Mouse (Mus musculus) liver, embryonic 12.5 days (tissue): ENCODE measurements around the gene Trpc4. TPM values are rescaled to one million over a fixed set of nuclear protein-coding genes. Genes with fewer than 3 reads are reported as not detected.

Experiments
- ATAC-seq: fragments of 200-750 bp; cut with Nextera tagmentation; 2 replicates; pipeline ENCODE4 v1.8.0; 2017; ENCODE audit warnings: moderate number of reproducible peaks, mild to moderate bottlenecking, moderate library complexity
- H3K27ac ChIP-seq: fragments of 300-500 bp; sonication (generic); 2 replicates; pipeline ENCODE4 v1.5.1; 2016; ENCODE audit warnings: mild to moderate bottlenecking
- H3K27me3 ChIP-seq: fragments of 300-500 bp; sonication (generic); replicated peaks from 2 replicates; pipeline ENCODE4 v1.6.1; 2016; ENCODE audit warnings: mild to moderate bottlenecking, moderate library complexity
- H3K36me3 ChIP-seq: fragments of 300-500 bp; sonication (generic); 2 replicates; pipeline ENCODE4 v1.6.1; 2016; ENCODE audit warnings: mild to moderate bottlenecking, moderate library complexity
- H3K4me1 ChIP-seq: fragments of 300-500 bp; sonication (generic); 2 replicates; pipeline ENCODE4 v1.6.1; 2016
- H3K4me2 ChIP-seq: fragments of 300-500 bp; sonication (generic); 2 replicates; pipeline ENCODE4 v1.6.1; 2016; ENCODE audit warnings: mild to moderate bottlenecking, moderate library complexity
- H3K4me3 ChIP-seq: fragments of 300-500 bp; sonication (generic); 2 replicates; pipeline ENCODE4 v1.5.1; 2016; ENCODE audit warnings: mild to moderate bottlenecking, moderate library complexity
- H3K9ac ChIP-seq: fragments of 300-500 bp; sonication (generic); 2 replicates; pipeline ENCODE4 v1.6.1; 2016; ENCODE audit warnings: mild to moderate bottlenecking, moderate library complexity
- H3K9me3 ChIP-seq: fragments of 300-500 bp; sonication (generic); replicated peaks from 2 replicates; pipeline ENCODE4 v1.6.1; 2016; ENCODE audit warnings: mild to moderate bottlenecking, moderate library complexity
- WGBS: fragments of 180-500 bp; shearing (Covaris S2); methylation state at CpG from one replicate; pipeline ENCODE4 v1.1.7; 2016; ENCODE audit not compliant: insufficient replicate concordance; 5-methylcytosine and 5-hydroxymethylcytosine counted together
- polyA plus RNA-seq: library from polyadenylated mRNA; unstranded; fragments of >200 nt; fragmentation: Nextera tagmentation; extraction: Ambion mirVana; gene quantifications from 2 replicates; pipeline ENCODE4 v1.2.1, GENCODE M21; 2016

The Trpc4 gene
- polyA plus RNA-seq, result 0.11 and 0.13 TPM in 2 replicates

DNA sequence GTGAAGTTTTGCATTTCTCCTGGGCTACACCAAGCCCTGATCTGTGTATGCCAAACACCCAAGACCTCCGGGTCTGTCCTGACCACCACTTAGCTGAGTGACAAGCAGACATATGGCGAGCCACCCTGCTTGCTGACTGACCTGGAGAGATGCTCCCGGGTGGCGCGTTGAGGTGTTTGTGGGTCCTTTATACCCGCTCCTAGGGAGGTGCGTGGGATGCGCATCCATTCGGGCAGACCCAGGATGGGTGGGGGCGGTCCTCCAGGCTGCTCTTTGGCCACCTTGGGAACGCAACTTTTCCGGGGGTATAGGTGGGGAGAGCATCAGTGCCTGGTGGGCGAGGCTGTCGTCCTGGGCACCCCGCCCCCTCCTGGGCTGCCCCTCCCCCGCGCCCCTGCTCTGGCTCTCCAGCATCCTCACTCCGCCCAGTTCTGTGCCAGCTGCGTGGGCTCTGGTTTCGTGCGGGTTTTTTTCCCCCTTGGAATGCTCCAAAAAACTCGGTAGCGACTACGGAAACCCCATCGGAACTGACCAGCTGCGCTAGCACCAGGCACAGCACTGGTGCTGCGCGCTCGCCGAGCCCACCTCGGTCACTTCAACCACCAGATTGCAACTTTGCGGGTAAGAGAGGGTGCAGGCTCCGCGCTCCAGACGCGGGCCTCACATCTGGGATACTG, at the start of gene Trpc4:
Trpc4 (plus strand) TSS at position 397 of the 677 bp plus-strand sequence.
- peaks cover 30% of the 10 kb centered on the region for H3K27me3 ChIP-seq
- H3K27ac ChIP-seq, result no peak within 1 kb of the TSS
- ATAC-seq, result no peak
- H3K4me2 ChIP-seq, result peak within 1 kb of the TSS; percentile 54
- peak within 1 kb of the TSS; percentile 29 for H3K4me3 ChIP-seq
- H3K9me3 ChIP-seq, result no peaks in the 10 kb centered on the region
- no peaks in the 10 kb centered on the region for H3K36me3 ChIP-seq
- no peak within 1 kb of the TSS for H3K9ac ChIP-seq
- WGBS, result 2% methylated on average over 35 of the region's 36 CpGs
- 0 out of 2 replicates have a peak, but pooled peaks cover 7% of the 10 kb centered on the region for H3K4me1 ChIP-seq

DNA sequence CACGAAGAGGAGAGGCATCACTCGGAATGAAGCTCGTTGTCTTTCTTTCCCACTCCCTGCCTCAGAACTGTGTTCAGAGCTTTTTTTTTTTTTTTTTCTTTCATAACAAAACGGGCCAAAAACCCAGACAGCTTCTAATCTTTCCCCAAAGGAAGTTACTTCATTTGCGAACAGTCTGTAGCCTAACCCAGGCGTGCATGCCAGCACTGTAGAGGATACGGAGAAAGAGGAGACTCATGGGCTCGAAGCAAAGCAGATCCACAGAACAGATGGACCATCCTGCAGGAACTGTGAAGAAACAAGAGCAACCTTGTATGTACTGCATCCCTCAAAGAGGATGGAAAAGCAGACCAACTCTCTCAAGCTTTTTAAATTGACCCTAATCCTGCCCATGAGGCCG, 44.3 kb upstream of the Trpc4 start:
- Histone ChIP-seq H3K4me3 (no peak overlapping the region), H3K4me1 (no peaks in the 10 kb centered on the region), H3K36me3 (no peaks in the 10 kb centered on the region), H3K9me3 (no peaks in the 10 kb centered on the region), H3K27me3 (no peaks in the 10 kb centered on the region), H3K4me2 (no peak overlapping the region), H3K27ac (no peak overlapping the region), H3K9ac (no peak overlapping the region)
- WGBS, result 56% methylated on average over 9 of the region's 9 CpGs
- ATAC-seq, result no peak

DNA sequence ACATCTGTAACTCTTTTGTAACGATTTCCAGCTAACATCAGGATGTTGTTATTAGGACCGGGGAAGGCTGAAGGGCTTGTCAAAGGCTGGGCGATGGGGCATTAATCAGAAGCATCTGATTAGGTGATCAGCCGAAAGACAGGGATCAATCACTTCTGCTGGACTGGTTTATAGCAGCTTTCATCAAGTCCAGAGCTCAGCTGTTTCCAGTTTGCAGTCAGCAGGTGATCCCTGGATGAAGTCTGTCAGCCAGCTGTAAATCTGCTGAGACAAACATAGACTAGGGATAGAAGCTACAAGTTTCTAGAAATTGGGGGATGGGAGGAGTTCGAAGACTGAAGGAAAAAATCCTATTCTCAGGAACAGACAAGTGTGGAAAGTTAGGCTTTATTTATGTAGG, 20.5 kb upstream of the Trpc4 start:
- no peak overlapping the region for H3K9ac ChIP-seq
- no peak overlapping the region for H3K4me2 ChIP-seq
- H3K36me3 ChIP-seq, result no peaks in the 10 kb centered on the region
- no peaks in the 10 kb centered on the region; the same call in 1 of the 2 replicates for H3K27me3 ChIP-seq
- ATAC-seq, result no peak
- H3K27ac ChIP-seq, result no peak overlapping the region
- WGBS, result 68% methylated on average over 5 of the region's 5 CpGs
- no peak overlapping the region for H3K4me3 ChIP-seq
- H3K4me1 ChIP-seq, result no peaks in the 10 kb centered on the region
- H3K9me3 ChIP-seq, result no peaks in the 10 kb centered on the region

DNA sequence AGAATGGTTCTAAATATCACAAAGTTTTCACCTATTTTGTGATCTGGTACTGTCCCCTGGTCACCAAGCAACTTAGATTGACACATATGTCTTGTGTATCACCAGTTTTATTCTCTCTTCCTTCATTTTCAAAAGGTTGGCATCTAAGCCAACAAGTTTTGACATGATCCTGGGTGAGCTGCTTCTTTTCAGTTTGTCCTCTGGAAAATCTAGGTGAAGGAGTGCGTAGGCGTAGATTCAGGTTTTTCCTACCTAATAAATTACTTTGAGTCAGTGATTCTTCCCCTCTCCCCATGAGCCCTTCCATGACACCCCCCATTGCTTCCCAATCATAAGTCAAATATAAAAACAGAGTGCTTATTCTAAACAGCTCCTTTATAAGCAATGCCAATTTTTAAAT, 14.5 kb upstream of the Trpc4 start:
- no peak overlapping the region for H3K4me3 ChIP-seq
- no peaks in the 10 kb centered on the region for H3K27me3 ChIP-seq
- no peaks in the 10 kb centered on the region for H3K9me3 ChIP-seq
- no peak overlapping the region for H3K4me2 ChIP-seq
- no peak overlapping the region for H3K27ac ChIP-seq
- H3K36me3 ChIP-seq, result no peaks in the 10 kb centered on the region
- 81% methylated on average over 2 of the region's 2 CpGs for WGBS
- ATAC-seq, result no peak
- no peak overlapping the region for H3K9ac ChIP-seq
- H3K4me1 ChIP-seq, result no peaks in the 10 kb centered on the region

DNA sequence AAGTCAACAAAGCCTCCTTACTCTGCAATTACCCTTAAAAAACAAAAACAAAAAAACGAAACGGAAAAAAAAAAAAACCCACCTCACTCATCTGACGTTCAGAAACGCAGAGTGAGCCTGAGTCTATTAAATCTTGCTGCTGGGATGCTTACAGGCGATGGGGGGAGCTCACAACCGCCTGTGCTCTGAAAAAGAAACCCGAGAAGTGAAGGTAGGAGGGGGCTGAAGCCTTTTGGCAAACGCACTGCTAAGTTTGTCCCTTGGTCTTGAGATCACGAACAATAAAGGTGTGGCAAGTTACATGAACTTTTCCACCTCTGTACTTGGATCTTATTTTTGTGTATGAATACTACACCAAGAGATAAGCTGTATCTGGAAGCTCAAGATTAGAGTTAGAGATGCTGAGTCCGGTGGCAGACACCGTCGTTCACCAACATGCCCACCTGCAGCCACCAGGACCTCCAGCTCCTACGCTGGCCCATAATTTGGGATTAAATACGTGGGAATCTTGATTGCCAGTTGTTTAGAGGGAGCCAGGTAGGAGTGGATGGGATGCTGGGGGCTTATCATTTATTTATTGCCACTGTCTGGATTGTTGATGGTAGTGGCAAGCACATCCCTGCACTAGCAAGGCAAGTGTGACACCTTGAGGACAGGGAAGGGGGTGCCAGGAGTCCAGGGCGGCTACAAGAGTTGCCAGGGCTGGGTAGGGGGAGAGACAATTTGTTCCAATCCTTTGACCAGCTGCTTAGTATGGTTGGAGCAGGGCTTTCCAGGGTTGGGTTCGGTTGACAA, 794 bp upstream of the Trpc4 start:
- WGBS, result 10% methylated on average over 16 of the region's 16 CpGs
- H3K4me3 ChIP-seq, result no peak overlapping the region
- ATAC-seq, result no peak

DNA sequence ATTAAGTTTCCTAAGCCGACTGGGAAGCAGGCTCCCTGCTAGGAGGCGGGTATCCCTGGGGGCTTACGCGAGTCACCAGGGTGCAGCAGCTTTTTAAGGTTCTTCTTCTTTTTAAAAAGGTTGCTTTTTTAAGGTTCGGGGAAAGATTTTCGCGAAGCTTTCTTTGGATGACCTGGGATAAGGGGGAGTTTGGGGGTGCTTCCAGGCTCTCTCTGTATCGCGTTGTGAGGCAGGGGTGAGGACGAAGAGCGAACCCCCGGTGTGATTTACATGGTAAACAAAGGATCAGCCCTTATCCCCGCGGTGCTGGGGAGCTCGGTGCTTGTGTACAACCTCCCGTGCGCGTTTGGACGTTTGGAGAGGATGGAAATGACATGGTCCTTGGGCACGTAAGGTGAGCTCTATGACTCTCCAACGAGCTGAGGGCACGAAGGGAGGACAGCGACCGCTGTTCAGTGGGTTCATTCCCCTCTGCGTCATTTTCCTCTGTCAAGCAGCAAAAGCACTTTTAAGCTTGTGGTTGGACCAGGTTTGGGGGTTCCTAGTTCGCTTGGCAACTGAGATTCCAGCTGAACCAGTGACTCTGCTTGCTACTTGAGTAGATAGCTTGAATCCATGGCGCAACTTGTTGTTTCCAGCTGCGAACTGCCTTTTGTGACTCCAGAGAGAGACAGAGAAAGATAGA, 623 bp downstream of the Trpc4 start:
- Histone ChIP-seq H3K27me3 (peaks cover 30% of the 10 kb centered on the region), H3K4me3 (peak overlapping the region; percentile 29), H3K9me3 (no peaks in the 10 kb centered on the region), H3K4me1 (0 out of 2 replicates have a peak, but pooled peaks cover 7% of the 10 kb centered on the region), H3K4me2 (peak overlapping the region; percentile 54), H3K36me3 (no peaks in the 10 kb centered on the region), H3K27ac (no peak overlapping the region), H3K9ac (no peak overlapping the region)
- no peak for ATAC-seq
- 1% methylated on average over 28 of the region's 28 CpGs for WGBS

More for the DNA sequence above, 794 bp upstream of the Trpc4 start:
- H3K36me3 ChIP-seq, result no peaks in the 10 kb centered on the region
- H3K4me2 ChIP-seq, result peak overlapping the region; percentile 54; the same call in 1 of the 2 replicates
- H3K27ac ChIP-seq, result no peak overlapping the region
- 0 out of 2 replicates have a peak, but pooled peaks cover 7% of the 10 kb centered on the region for H3K4me1 ChIP-seq
- peaks cover 30% of the 10 kb centered on the region for H3K27me3 ChIP-seq
- no peaks in the 10 kb centered on the region for H3K9me3 ChIP-seq
- no peak overlapping the region for H3K9ac ChIP-seq

DNA sequence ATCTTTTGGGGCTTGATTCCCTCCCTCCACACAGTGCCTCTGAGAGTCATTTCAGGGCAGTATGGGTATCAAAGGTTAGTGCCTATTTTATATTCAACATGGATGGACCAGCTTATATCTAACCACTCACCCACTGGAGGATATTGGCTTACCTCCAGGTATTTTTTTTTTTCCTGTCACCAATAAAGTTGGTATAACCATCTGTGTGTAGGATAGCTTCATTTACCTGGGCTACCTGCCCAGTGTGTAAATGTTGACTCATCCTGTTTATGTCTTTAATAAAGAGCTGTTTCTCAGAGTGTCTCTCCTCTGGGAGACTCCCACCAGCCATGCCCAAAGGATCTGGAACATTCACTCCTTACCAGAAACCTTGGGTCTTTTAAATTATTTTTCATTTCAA, 14.9 kb downstream of the Trpc4 start:
- Histone ChIP-seq H3K4me3 (no peak overlapping the region), H3K27ac (no peak overlapping the region), H3K9ac (no peak overlapping the region), H3K9me3 (no peaks in the 10 kb centered on the region), H3K4me2 (no peak overlapping the region), H3K4me1 (no peaks in the 10 kb centered on the region), H3K27me3 (no peaks in the 10 kb centered on the region), H3K36me3 (no peaks in the 10 kb centered on the region)
- no peak for ATAC-seq

DNA sequence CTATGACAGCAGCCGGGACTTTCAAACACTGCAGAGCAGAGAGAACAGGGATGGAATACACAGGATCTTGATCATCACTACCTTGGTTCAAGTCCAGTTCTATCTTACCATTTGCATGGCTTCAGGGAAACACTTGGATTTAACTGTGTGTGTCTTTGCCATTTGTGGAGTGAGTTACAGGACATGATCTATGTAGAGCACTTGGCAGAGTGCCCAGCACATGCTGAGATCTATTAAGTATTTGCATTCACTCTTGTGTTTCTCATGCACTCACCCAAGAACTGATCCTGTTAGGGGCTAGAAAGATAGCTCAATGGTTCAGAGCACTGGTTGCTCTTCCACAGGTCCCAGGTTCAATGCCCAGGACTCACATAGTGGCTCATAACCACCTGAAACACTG, 21.5 kb downstream of the Trpc4 start:
- ATAC-seq, result no peak
- WGBS, result 70% methylated on average over 1 of the region's 1 CpGs
- Histone ChIP-seq H3K4me3 (no peak overlapping the region), H3K4me1 (no peaks in the 10 kb centered on the region), H3K27me3 (no peaks in the 10 kb centered on the region), H3K27ac (no peak overlapping the region), H3K9me3 (no peaks in the 10 kb centered on the region), H3K9ac (no peak overlapping the region), H3K36me3 (no peaks in the 10 kb centered on the region), H3K4me2 (no peak overlapping the region)

DNA sequence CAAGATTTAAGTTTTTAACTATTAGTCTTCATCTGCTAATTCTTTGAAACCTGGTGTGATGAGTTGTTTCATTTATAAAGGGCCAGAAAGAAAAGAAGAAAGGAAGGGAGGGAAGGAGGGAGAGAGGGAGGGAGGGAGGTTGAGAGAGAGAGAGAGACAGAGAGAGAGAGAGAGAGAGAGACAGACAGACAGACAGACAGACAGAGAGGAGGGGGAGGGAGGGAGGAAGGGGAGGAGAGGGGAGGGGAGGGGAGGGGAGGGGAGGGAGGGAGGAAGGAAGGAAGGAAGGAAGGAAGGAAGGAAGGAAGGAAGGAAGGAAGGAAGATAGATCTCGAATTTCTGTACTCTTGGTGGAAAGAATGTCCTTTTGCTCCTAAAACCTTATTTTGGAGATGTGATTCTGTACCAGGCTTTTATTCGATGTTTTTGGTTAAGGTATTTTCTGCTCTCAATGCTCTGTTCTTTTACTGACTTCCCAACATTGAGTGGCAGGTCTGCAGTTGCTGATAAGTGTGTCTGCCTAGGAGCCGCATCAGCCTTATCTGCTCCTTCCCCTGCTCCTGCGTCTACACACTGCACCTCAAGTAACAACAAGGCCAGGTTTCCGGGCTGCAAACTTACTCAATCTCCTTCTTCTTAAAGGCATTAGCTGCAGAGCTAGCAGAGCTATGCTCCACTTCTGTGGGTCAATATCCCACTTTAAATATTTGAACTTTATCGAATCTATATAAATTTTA, 35.3 kb downstream of the Trpc4 start:
- whole genome bisulfite sequencing, result 29% methylated on average over 6 of the region's 6 CpGs
- H3K9ac ChIP-seq, result no peak overlapping the region
- H3K27ac ChIP-seq, result peak overlapping the region; percentile 72
- H3K4me1 ChIP-seq, result peaks cover 14% of the 10 kb centered on the region; the same call in 1 of the 2 replicates
- no peaks in the 10 kb centered on the region for H3K9me3 ChIP-seq
- H3K4me2 ChIP-seq, result peak overlapping the region; percentile 53
- peak; percentile 100 for ATAC-seq
- H3K27me3 ChIP-seq, result no peaks in the 10 kb centered on the region
- H3K36me3 ChIP-seq, result no peaks in the 10 kb centered on the region
- no peak overlapping the region for H3K4me3 ChIP-seq

DNA sequence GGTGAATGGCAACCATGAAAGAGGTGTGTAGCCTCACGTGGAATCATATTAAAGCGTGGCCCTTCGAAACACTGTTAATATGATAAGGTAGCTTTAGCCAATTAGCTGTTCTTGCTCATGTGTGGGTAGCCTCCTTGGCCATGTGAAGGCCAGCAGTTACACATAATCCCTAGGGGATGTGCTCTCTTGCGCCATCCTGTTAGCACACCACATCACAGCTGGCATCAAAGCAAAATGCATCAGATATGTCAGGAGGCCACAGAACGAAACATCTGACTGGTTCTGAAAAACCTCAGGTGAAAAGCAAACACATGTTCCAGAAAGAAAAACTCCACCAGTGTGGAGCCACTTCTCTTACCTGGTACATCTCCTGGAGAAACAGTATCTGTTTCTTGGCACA, 45.4 kb downstream of the Trpc4 start:
- H3K27ac ChIP-seq, result no peak overlapping the region
- no peaks in the 10 kb centered on the region for H3K9me3 ChIP-seq
- H3K4me2 ChIP-seq, result no peak overlapping the region
- no peaks in the 10 kb centered on the region for H3K27me3 ChIP-seq
- no peaks in the 10 kb centered on the region for H3K4me1 ChIP-seq
- WGBS, result 70% methylated on average over 5 of the region's 5 CpGs
- H3K9ac ChIP-seq, result no peak overlapping the region
- no peaks in the 10 kb centered on the region for H3K36me3 ChIP-seq
- H3K4me3 ChIP-seq, result no peak overlapping the region
- ATAC-seq, result no peak

DNA sequence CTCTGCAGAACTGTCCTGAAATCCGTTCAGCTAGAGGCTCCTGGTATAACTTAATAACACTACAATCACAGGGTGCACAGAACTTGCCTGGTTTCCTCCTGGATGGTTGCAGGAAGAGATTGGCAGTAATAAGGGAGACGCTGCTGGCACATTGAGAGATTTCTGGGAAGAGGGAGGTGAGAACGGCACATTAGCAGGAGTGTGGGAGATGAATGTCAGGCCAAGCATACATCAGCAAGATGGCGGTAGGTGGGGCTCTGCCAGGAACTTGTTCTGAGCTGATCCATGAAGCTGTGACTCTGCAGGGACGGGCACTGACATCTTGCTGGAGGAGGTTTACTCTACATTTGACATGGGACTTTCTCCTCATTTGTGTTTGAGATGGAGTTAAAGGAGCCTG, 48.6 kb downstream of the Trpc4 start:
- no peaks in the 10 kb centered on the region for H3K27me3 ChIP-seq
- H3K9ac ChIP-seq, result no peak overlapping the region
- H3K4me1 ChIP-seq, result no peaks in the 10 kb centered on the region
- no peaks in the 10 kb centered on the region for H3K36me3 ChIP-seq
- no peaks in the 10 kb centered on the region for H3K9me3 ChIP-seq
- H3K27ac ChIP-seq, result no peak overlapping the region
- no peak overlapping the region for H3K4me2 ChIP-seq
- no peak for ATAC-seq
- 64% methylated on average over 5 of the region's 5 CpGs for WGBS
- no peak overlapping the region for H3K4me3 ChIP-seq
